Mouse (Mus musculus) kidney, adult 2 months (tissue): Measurements from ENCODE around the gene Olfr340.

ENCODE experiments used
- CTCF ChIP-seq: fragments of 200-500 bp; conservative IDR thresholded peaks from 2 replicates; pipeline ENCODE4 v1.5.1; 2011; ENCODE audit warnings: low read depth, mild to moderate bottlenecking, control low read depth, low read length, moderate library complexity, mixed read lengths; ENCODE audit not compliant: insufficient read depth, insufficient read length
- POLR2A ChIP-seq: fragments of 200-500 bp; IDR thresholded peaks from one replicate; pipeline ENCODE4 v1.6.1; 2011; ENCODE audit warnings: low read depth, low read length, control low read depth

DNA sequence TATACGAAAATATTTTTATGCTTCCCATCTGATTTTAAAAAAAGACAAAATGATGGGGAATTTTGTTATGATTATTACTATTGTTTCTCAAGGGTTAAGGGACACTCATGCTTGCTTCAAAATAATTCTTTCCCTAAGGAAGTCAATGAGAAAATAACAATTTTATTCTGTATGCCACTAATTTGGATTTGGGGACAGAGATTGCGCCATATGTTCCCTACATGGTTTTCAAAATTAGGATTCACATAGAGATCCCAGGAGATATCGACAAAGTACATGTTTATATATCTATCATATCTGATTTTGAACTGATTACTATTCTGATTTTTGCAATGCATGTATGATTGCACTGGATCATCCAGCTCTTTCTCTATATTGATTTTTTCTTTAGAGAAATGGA is 33.7 kb upstream of the Olfr340 start, which contains the start of gene Olfr339:
- no peak for TF ChIP-seq POLR2A
- TF ChIP-seq CTCF, result no peak
